Mouse (Mus musculus): ENCODE results near the gene Rnf182. TPM values are rescaled to one million over a fixed set of nuclear protein-coding genes. Genes with fewer than 3 reads are reported as not detected.

Rnf182 gene
- 1.6 and 1.9 TPM in 2 replicates for polyA plus RNA-seq (2011; ENCODE audit: insufficient read depth, insufficient read length, low read depth, missing spikeins)

DNA sequence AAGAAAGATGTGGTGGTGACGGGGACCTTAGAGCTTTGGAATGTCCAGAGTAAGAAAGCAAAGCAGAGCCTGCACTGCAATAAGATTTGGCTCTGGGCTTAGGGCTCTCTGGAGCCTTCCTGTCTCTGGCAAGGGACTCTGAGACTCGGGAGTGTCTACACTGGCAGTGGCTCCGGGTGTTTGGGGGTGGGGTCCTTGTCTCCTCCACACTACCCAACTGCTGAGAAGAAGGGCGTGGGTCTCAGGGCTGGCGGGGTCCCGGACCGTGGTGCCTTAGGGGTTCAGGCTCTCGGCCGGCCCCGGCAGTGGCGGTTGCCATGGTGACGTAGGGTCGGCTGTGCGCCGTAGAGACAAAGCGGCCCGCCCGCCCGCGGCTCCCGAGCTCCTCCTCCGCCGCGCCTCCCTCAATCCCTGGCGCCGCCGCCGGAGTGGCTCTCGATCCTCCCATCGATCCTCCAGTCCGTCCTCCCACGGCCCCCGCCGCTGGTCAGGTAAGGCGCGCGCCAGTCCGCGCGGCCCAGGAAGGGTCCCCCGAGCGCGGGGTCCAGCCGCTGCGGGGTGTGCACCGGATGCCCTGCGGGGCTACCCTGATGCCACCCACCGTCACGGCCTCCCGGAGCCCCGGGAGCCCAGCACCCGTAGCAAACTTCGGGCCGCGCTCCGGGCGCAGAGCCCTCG, at the start of gene Rnf182:
Gene Rnf182, plus strand, starts transcription at position 134 of the 678 bp plus-strand sequence.
- H3K36me3 ChIP-seq (ENCODE audit: control insufficient read depth, insufficient read depth, low read length, poor library complexity, severe bottlenecking), result no peaks in the 10 kb centered on the region
- H3K9me3 ChIP-seq (replicated peaks; ENCODE audit: control insufficient read depth, insufficient read depth, low read length, poor library complexity, severe bottlenecking), result no peaks in the 10 kb centered on the region
- H3K27ac ChIP-seq (ENCODE audit: insufficient read depth, low read length), result peak within 1 kb of the TSS; percentile 27
- peak within 1 kb of the TSS; percentile 72 for H3K4me3 ChIP-seq (ENCODE audit: low read depth, low read length)
- TF ChIP-seq CTCF (IDR thresholded peaks at IDR 0.05; ENCODE audit: low read depth, low read length) (no peak), EP300 (IDR thresholded peaks at IDR 0.05; ENCODE audit: insufficient read depth, low read depth, low read length) (peak; percentile 7; the same call in 1 of the 2 replicates)
- peak within 1 kb of the TSS; percentile 80 for H3K9ac ChIP-seq (ENCODE audit: low read depth, poor library complexity, severe bottlenecking)
- H3K4me1 ChIP-seq (ENCODE audit: control insufficient read depth, insufficient read depth, low read length), result no peaks in the 10 kb centered on the region
- H3K27me3 ChIP-seq (ENCODE audit: control insufficient read depth, insufficient read depth, low read length, poor library complexity, severe bottlenecking), result peaks cover 3% of the 10 kb centered on the region; the same call in 1 of the 2 replicates

DNA sequence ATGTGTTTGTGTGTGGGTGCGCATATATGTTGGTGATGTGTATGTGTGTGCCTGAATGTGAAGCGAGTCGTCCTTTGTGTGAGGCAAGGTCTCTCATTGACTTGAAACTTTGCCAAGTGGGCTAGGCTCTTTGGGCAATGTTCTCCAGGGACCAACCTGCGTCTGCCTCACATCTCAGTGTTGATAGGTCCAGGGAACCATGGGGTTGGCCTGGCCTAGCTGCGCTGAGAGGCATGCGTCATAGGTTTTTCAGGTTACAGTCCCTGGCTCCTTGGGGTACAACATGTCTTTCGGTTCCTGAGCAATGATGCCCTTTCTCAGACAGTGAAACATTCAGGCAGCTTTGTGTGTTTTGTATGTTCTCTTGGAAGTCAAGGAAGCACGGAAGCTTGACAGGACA, 49.3 kb upstream of the Rnf182 start:
- TF ChIP-seq POLR2A (IDR thresholded peaks at IDR 0.05; ENCODE audit: insufficient read depth, low read length) (no peak), EP300 (IDR thresholded peaks at IDR 0.05; ENCODE audit: insufficient read depth, low read depth, low read length) (no peak), CTCF (IDR thresholded peaks at IDR 0.05; ENCODE audit: low read depth, low read length) (no peak)

DNA sequence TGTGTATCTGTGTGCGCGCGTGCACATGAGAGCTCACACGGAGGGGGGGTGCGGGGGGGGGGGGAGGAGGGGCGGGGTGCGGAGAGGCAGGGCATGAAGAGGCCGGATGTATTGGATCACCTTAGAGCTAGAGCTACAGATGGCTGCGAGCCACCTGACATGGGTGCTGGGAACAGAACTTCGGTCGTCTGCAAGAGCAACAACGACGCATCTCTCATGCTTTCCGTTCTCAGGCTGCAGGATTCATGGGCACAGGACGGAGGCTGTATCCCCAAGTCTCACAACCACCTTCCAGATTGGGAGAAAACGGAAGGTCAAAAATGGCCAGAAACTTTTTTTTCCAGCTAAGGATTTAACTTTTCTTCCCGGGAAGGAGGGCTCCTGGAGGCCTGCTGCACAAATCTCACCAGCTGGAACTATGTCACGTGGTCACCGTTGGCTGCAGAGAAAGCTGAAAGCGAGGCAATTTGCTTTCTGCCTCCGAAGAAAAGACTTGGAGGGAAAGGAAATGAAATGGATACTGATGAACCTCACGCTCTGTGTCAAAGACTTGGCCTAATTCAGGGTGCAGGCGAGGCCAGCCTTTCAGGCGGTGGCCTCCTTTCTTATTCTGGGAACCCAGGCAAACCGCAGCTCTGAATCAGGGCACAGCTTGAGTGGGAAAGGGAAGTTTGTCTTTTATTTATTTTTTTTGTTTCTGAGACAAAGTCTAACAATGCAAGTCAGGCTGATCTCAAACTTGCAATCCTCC, 48.2 kb upstream of the Rnf182 start:
- Histone ChIP-seq H3K36me3 (ENCODE audit: control insufficient read depth, insufficient read depth, low read length, poor library complexity, severe bottlenecking) (no peaks in the 10 kb centered on the region), H3K27ac (ENCODE audit: insufficient read depth, low read length) (no peak overlapping the region), H3K4me3 (ENCODE audit: low read depth, low read length) (no peak overlapping the region), H3K9ac (ENCODE audit: low read depth, poor library complexity, severe bottlenecking) (no peak overlapping the region), H3K27me3 (ENCODE audit: control insufficient read depth, insufficient read depth, low read length, poor library complexity, severe bottlenecking) (no peaks in the 10 kb centered on the region), H3K4me1 (ENCODE audit: control insufficient read depth, insufficient read depth, low read length) (no peaks in the 10 kb centered on the region), H3K9me3 (replicated peaks; ENCODE audit: control insufficient read depth, insufficient read depth, low read length, poor library complexity, severe bottlenecking) (no peaks in the 10 kb centered on the region)
- no peak for TF ChIP-seq POLR2A (IDR thresholded peaks at IDR 0.05; ENCODE audit: insufficient read depth, low read length)
- no peak for TF ChIP-seq CTCF (IDR thresholded peaks at IDR 0.05; ENCODE audit: low read depth, low read length)
- TF ChIP-seq EP300 (IDR thresholded peaks at IDR 0.05; ENCODE audit: insufficient read depth, low read depth, low read length), result no peak

More for the DNA sequence above, 49.3 kb upstream of the Rnf182 start:
- H3K27me3 ChIP-seq (ENCODE audit: control insufficient read depth, insufficient read depth, low read length, poor library complexity, severe bottlenecking), result no peaks in the 10 kb centered on the region
- H3K27ac ChIP-seq (ENCODE audit: insufficient read depth, low read length), result no peak overlapping the region
- no peaks in the 10 kb centered on the region for H3K9me3 ChIP-seq (replicated peaks; ENCODE audit: control insufficient read depth, insufficient read depth, low read length, poor library complexity, severe bottlenecking)
- H3K36me3 ChIP-seq (ENCODE audit: control insufficient read depth, insufficient read depth, low read length, poor library complexity, severe bottlenecking), result no peaks in the 10 kb centered on the region
- H3K4me1 ChIP-seq (ENCODE audit: control insufficient read depth, insufficient read depth, low read length), result no peaks in the 10 kb centered on the region
- H3K4me3 ChIP-seq (ENCODE audit: low read depth, low read length), result no peak overlapping the region
- H3K9ac ChIP-seq (ENCODE audit: low read depth, poor library complexity, severe bottlenecking), result no peak overlapping the region

DNA sequence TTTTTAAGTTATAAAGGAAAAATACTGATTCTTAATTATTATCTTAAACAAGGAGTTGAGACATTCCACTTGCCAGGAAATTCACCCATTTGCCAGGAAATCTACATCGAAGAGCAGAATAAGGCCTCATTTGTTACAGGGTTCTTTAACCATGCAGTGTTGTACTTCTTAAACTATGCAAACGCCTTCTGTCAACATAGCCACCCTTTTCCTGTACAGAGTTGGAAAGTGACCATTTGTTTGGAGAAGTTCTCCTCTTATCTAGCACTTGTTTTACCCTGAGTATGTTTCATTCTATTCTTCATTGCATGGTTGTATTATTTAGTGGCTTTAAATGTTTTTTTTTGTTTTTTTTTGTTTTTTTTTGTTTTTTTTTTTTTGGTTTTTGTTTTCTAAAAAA, 41.5 kb upstream of the Rnf182 start:
- Histone ChIP-seq H3K4me1 (ENCODE audit: control insufficient read depth, insufficient read depth, low read length) (no peaks in the 10 kb centered on the region), H3K9ac (ENCODE audit: low read depth, poor library complexity, severe bottlenecking) (no peak overlapping the region), H3K4me3 (ENCODE audit: low read depth, low read length) (no peak overlapping the region), H3K27me3 (ENCODE audit: control insufficient read depth, insufficient read depth, low read length, poor library complexity, severe bottlenecking) (no peaks in the 10 kb centered on the region), H3K9me3 (replicated peaks; ENCODE audit: control insufficient read depth, insufficient read depth, low read length, poor library complexity, severe bottlenecking) (no peaks in the 10 kb centered on the region), H3K27ac (ENCODE audit: insufficient read depth, low read length) (no peak overlapping the region), H3K36me3 (ENCODE audit: control insufficient read depth, insufficient read depth, low read length, poor library complexity, severe bottlenecking) (no peaks in the 10 kb centered on the region)
- TF ChIP-seq POLR2A (IDR thresholded peaks at IDR 0.05; ENCODE audit: insufficient read depth, low read length), result no peak

DNA sequence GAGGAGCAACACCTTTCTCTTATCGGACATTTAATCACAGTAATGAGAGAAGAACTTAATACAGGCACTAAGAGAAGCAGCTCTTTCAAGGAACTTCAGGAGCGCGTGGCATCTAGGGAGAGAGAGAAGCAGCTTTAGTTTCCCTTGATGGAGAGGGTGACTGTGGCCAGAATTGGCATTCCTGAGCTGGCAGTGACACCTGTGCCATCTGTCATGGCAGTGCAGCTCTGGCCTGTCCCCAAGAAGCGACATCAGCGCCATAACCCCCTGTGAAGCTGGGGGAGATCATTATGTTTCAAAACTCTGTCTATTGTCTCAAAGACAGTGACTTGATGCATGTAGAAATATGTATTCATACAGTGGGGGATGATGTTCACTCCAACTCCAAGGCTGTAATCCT, 40.1 kb upstream of the Rnf182 start:
- Histone ChIP-seq H3K4me3 (ENCODE audit: low read depth, low read length) (no peak overlapping the region), H3K36me3 (ENCODE audit: control insufficient read depth, insufficient read depth, low read length, poor library complexity, severe bottlenecking) (no peaks in the 10 kb centered on the region), H3K9ac (ENCODE audit: low read depth, poor library complexity, severe bottlenecking) (no peak overlapping the region), H3K4me1 (ENCODE audit: control insufficient read depth, insufficient read depth, low read length) (no peaks in the 10 kb centered on the region), H3K27me3 (ENCODE audit: control insufficient read depth, insufficient read depth, low read length, poor library complexity, severe bottlenecking) (no peaks in the 10 kb centered on the region), H3K9me3 (replicated peaks; ENCODE audit: control insufficient read depth, insufficient read depth, low read length, poor library complexity, severe bottlenecking) (no peaks in the 10 kb centered on the region), H3K27ac (ENCODE audit: insufficient read depth, low read length) (no peak overlapping the region)
- TF ChIP-seq EP300 (IDR thresholded peaks at IDR 0.05; ENCODE audit: insufficient read depth, low read depth, low read length) (no peak), CTCF (IDR thresholded peaks at IDR 0.05; ENCODE audit: low read depth, low read length) (no peak), POLR2A (IDR thresholded peaks at IDR 0.05; ENCODE audit: insufficient read depth, low read length) (no peak)

DNA sequence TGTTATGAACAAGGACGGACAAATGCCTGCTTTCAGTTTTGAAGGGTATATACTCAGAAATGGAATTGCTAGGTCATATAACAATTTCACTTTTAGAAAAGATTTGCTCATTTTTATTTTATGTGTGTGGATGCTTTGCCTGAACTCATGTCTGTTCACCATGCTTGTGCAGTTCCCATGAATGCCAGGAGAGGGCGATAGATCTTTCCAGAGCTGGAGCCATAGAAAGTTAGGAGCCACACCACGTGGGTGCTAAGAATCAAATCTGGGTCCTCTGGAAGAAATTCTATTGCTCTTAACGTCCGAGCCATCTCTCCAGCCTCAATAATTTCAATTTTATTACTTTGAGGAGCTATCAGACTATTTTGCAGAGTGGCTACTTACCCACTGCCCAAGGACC, 38.3 kb upstream of the Rnf182 start:
- H3K9ac ChIP-seq (ENCODE audit: low read depth, poor library complexity, severe bottlenecking), result no peak overlapping the region
- no peak overlapping the region for H3K27ac ChIP-seq (ENCODE audit: insufficient read depth, low read length)
- no peak for TF ChIP-seq POLR2A (IDR thresholded peaks at IDR 0.05; ENCODE audit: insufficient read depth, low read length)
- TF ChIP-seq CTCF (IDR thresholded peaks at IDR 0.05; ENCODE audit: low read depth, low read length), result peak; percentile 44
- H3K9me3 ChIP-seq (replicated peaks; ENCODE audit: control insufficient read depth, insufficient read depth, low read length, poor library complexity, severe bottlenecking), result no peaks in the 10 kb centered on the region
- H3K27me3 ChIP-seq (ENCODE audit: control insufficient read depth, insufficient read depth, low read length, poor library complexity, severe bottlenecking), result no peaks in the 10 kb centered on the region
- no peaks in the 10 kb centered on the region for H3K4me1 ChIP-seq (ENCODE audit: control insufficient read depth, insufficient read depth, low read length)
- H3K4me3 ChIP-seq (ENCODE audit: low read depth, low read length), result no peak overlapping the region
- H3K36me3 ChIP-seq (ENCODE audit: control insufficient read depth, insufficient read depth, low read length, poor library complexity, severe bottlenecking), result no peaks in the 10 kb centered on the region
